Mouse (Mus musculus) G1E (cell line): ENCODE measurements around the gene Ears2.

Experiments used
- CTCF ChIP-seq: IDR thresholded peaks from 2 replicates; pipeline ENCODE4 v1.5.1; 2012; ENCODE audit warnings: low read depth, low read length, inconsistent platforms, mixed read lengths
- TAL1 ChIP-seq: conservative IDR thresholded peaks from 2 replicates; pipeline ENCODE4 v1.6.1; 2012; ENCODE audit warnings: low read depth, low read length, inconsistent platforms, mixed read lengths

DNA sequence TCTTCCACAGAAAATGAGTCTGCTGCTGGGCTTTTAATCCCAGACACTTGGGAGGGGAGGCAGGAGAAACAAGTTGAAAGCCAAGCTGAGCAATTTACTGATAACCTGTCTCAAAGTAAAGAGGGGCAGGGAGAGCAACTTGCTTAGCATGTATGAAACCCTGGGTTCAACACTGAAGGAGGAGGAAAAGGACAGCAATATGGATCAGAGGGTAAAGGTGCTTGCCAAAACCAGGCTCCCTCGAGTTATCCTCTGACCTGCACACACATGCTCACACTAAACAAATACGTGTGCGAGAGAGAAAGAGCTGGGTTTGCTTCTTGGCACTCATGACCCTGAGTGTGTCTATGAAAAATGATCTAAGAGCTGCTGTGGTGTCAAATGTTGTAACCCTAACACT lies 30.9 kb upstream of the Ears2 start:
- no peak for TF ChIP-seq CTCF
- TF ChIP-seq TAL1 = no peak
